Mouse (Mus musculus) bone marrow, adult 2 months (tissue): ENCODE measurements at regions not wholly inside any gene's neighbourhood (a gene's known extent, or its start where the extent isn't known, plus 50 kb on each side); places are given as distances from the start of the nearest gene placed in this dataset.

ENCODE experiments used
- CTCF ChIP-seq: fragments of 200-500 bp; IDR thresholded peaks from 2 replicates; pipeline ENCODE4 v1.5.1; 2011; ENCODE audit warnings: low read length, control low read depth; ENCODE audit not compliant: control insufficient read depth, insufficient read depth
- POLR2A ChIP-seq: fragments of 200-500 bp; IDR thresholded peaks from 2 replicates; pipeline ENCODE4 v1.6.1; 2011; ENCODE audit warnings: low read depth, mild to moderate bottlenecking, control low read depth, low read length, borderline replicate concordance; ENCODE audit not compliant: control insufficient read depth

DNA sequence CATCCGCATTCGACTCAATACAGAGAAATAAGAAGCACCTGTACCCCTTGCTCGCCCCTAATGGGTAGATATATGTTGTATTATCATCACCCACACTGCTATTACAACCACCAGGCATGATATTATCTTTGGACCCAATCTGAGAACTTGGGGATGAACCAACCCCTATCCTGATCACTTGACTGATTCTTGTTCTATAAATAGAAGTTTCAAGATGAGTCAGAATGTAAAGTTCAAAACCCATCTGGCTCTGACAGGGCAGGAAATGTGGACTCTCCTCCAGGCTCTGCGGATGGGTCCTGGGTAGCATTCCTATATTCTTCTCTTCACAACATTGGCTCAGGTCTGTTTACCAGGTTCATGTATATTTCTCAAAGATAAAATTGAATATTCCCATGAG, 61.9 kb upstream of the Pard3b start:
- TF ChIP-seq CTCF: no peak
- TF ChIP-seq POLR2A: no peak
